Mouse (Mus musculus) embryonic facial prominence, embryonic 11.5 days (tissue): ENCODE measurements around the gene Notch4. TPM values are rescaled to one million over a fixed set of nuclear protein-coding genes. Genes with fewer than 3 reads are reported as not detected.

Experiments
- ATAC-seq: fragments of 200-750 bp; cut with Nextera tagmentation; replicated peaks from 2 replicates; pipeline ENCODE4 v1.8.0; 2017; ENCODE audit warnings: low read depth; ENCODE audit not compliant: insufficient number of reproducible peaks, low FRiP score, low TSS enrichment
- DNase-seq: peaks from one replicate; pipeline ENCODE4 v3.0.0-alpha.2; 2015; ENCODE audit warnings: low spot score
- H3K27ac ChIP-seq: fragments of 300-500 bp; sonication (generic); replicated peaks from 2 replicates; pipeline ENCODE4 v1.5.1; 2014; ENCODE audit warnings: mild to moderate bottlenecking, low read depth, low read length, control low read depth
- H3K27me3 ChIP-seq: fragments of 300-500 bp; sonication (generic); 2 replicates; pipeline ENCODE4 v1.6.1; 2014; ENCODE audit warnings: mild to moderate bottlenecking, low read length, moderate library complexity, mixed read lengths; ENCODE audit not compliant: control insufficient read depth, insufficient read depth
- H3K36me3 ChIP-seq: fragments of 300-500 bp; sonication (generic); replicated peaks from 2 replicates; pipeline ENCODE4 v1.6.1; 2014; ENCODE audit warnings: low read depth, mild to moderate bottlenecking, low read length, moderate library complexity, mixed read lengths; ENCODE audit not compliant: control insufficient read depth, insufficient read depth
- H3K4me1 ChIP-seq: fragments of 300-500 bp; sonication (generic); 2 replicates; pipeline ENCODE4 v1.6.1; 2014; ENCODE audit warnings: low read length, mixed read lengths; ENCODE audit not compliant: control insufficient read depth, insufficient read depth
- H3K4me2 ChIP-seq: fragments of 300-500 bp; sonication (generic); 2 replicates; pipeline ENCODE4 v1.6.1; 2014; ENCODE audit warnings: low read depth, mild to moderate bottlenecking, control low read depth, low read length, moderate library complexity
- H3K4me3 ChIP-seq: fragments of 300-500 bp; sonication (generic); 2 replicates; pipeline ENCODE4 v1.5.1; 2014; ENCODE audit warnings: low read depth, low read length, control low read depth
- H3K9ac ChIP-seq: fragments of 300-500 bp; sonication (generic); replicated peaks from 2 replicates; pipeline ENCODE4 v1.6.1; 2014; ENCODE audit warnings: mild to moderate bottlenecking, control low read depth, low read length
- H3K9me3 ChIP-seq: fragments of 300-500 bp; sonication (generic); replicated peaks from 2 replicates; pipeline ENCODE4 v1.6.1; 2016; ENCODE audit warnings: mild to moderate bottlenecking, low read length, inconsistent platforms, mixed read lengths; ENCODE audit not compliant: control insufficient read depth
- WGBS: fragments of 180-500 bp; shearing (Covaris S2); extraction: QIAGEN DNeasy Blood & Tissue Kit; methylation state at CpG from one replicate; pipeline ENCODE4 v1.1.7; 2014; 5-methylcytosine and 5-hydroxymethylcytosine counted together
- polyA plus RNA-seq: library from polyadenylated mRNA; unstranded; fragments of >200 nt; fragmentation: Nextera tagmentation; extraction: Ambion mirVana; gene quantifications from 2 replicates; pipeline ENCODE4 v1.2.1, GENCODE M21; 2014

Notch4 gene
- polyA plus RNA-seq, 1 experiment from 2014 or later = 4.8 TPM

- ATAC-seq (no peak), DNase-seq (no peak)
- H3K4me3 ChIP-seq = no peak within 1 kb of the TSS
- WGBS = 17% methylated on average over 6 of the region's 6 CpGs
- H3K4me1 ChIP-seq = peaks cover 17% of the 10 kb centered on the region; the same call in 1 of the 2 replicates
- H3K27ac ChIP-seq = no peak within 1 kb of the TSS
- no peak within 1 kb of the TSS for H3K4me2 ChIP-seq
- H3K36me3 ChIP-seq = peaks cover 3% of the 10 kb centered on the region; the same call in 1 of the 2 replicates
- no peaks in the 10 kb centered on the region for H3K27me3 ChIP-seq
- no peak within 1 kb of the TSS for H3K9ac ChIP-seq
- no peaks in the 10 kb centered on the region for H3K9me3 ChIP-seq
Measured at GRCm38 (mm10) chr17:34597566-34598095, 33.6 kb downstream of the Notch4 start, which contains the start of gene Ager. Ager (plus strand) TSS chr17:34597862.

GRCm38 (mm10) chr17:34599891-34600290, 35.8 kb downstream of the Notch4 start:
- Histone ChIP-seq H3K9me3 (no peaks in the 10 kb centered on the region), H3K4me3 (no peak overlapping the region), H3K4me1 (0 out of 2 replicates have a peak, but pooled peaks cover 5% of the 10 kb centered on the region), H3K27ac (no peak overlapping the region), H3K36me3 (peaks cover 3% of the 10 kb centered on the region; the same call in 1 of the 2 replicates), H3K27me3 (no peaks in the 10 kb centered on the region), H3K4me2 (no peak overlapping the region), H3K9ac (no peak overlapping the region)
- no peak for DNase-seq
- whole genome bisulfite sequencing = 78% methylated on average over 9 of the region's 9 CpGs
- ATAC-seq = no peak

- no peak overlapping the region for H3K4me3 ChIP-seq
- WGBS = 89% methylated on average over 12 of the region's 12 CpGs
- no peaks in the 10 kb centered on the region for H3K27me3 ChIP-seq
- no peak overlapping the region for H3K9ac ChIP-seq
- H3K4me1 ChIP-seq = peaks cover 8% of the 10 kb centered on the region
- no peaks in the 10 kb centered on the region for H3K9me3 ChIP-seq
- H3K27ac ChIP-seq = no peak overlapping the region
- no peaks in the 10 kb centered on the region for H3K36me3 ChIP-seq
- ATAC-seq = no peak
- DNase-seq = no peak
- no peak overlapping the region for H3K4me2 ChIP-seq
Measured at GRCm38 (mm10) chr17:34601796-34602195, 37.7 kb downstream of the Notch4 start.

GRCm38 (mm10) chr17:34603375-34604060, 39.5 kb downstream of the Notch4 start, which contains the start of gene Rnf5:
Rnf5 (minus strand) TSS chr17:34603690.
- Histone ChIP-seq H3K4me2 (peak within 1 kb of the TSS; percentile 90), H3K4me3 (peak within 1 kb of the TSS; percentile 99), H3K27me3 (no peaks in the 10 kb centered on the region), H3K36me3 (no peaks in the 10 kb centered on the region), H3K4me1 (peaks cover 4% of the 10 kb centered on the region), H3K27ac (peak within 1 kb of the TSS; percentile 88), H3K9me3 (no peaks in the 10 kb centered on the region), H3K9ac (peak within 1 kb of the TSS; percentile 65)
- ATAC-seq = peak; percentile 97
- DNase-seq = peak; percentile 100
- WGBS = under 1% methylated on average over 30 of the region's 30 CpGs

GRCm38 (mm10) chr17:34604061-34604508, 40.0 kb downstream of the Notch4 start, which contains the start of gene Agpat1:
Agpat1 (plus strand) TSS chr17:34604262.
- Histone ChIP-seq H3K27ac (peak within 1 kb of the TSS; percentile 88), H3K4me2 (peak within 1 kb of the TSS; percentile 90), H3K4me1 (peaks cover 4% of the 10 kb centered on the region), H3K4me3 (peak within 1 kb of the TSS; percentile 99), H3K36me3 (no peaks in the 10 kb centered on the region), H3K27me3 (no peaks in the 10 kb centered on the region), H3K9me3 (no peaks in the 10 kb centered on the region), H3K9ac (peak within 1 kb of the TSS; percentile 65)
- peak; percentile 100 for DNase-seq
- peak; percentile 90 for ATAC-seq
- WGBS = under 1% methylated on average over 35 of the region's 35 CpGs

- WGBS = 22% methylated on average over 24 of the region's 24 CpGs
- no peak for ATAC-seq
Measured at GRCm38 (mm10) chr17:34604511-34605237, 40.6 kb downstream of the Notch4 start.

GRCm38 (mm10) chr17:34605609-34606008, 41.5 kb downstream of the Notch4 start:
- DNase-seq = peak; percentile 93
- Histone ChIP-seq H3K27ac (peak overlapping the region; percentile 88), H3K4me2 (peak overlapping the region; percentile 90), H3K9ac (peak overlapping the region; percentile 88), H3K36me3 (no peaks in the 10 kb centered on the region), H3K4me3 (peak overlapping the region; percentile 99), H3K27me3 (no peaks in the 10 kb centered on the region), H3K4me1 (peaks cover 4% of the 10 kb centered on the region), H3K9me3 (no peaks in the 10 kb centered on the region)
- 0% methylated on average over 29 of the region's 30 CpGs for WGBS
- ATAC-seq = peak; percentile 40

More at GRCm38 (mm10) chr17:34604511-34605237, 40.6 kb downstream of the Notch4 start:
- DNase-seq = no peak
- Histone ChIP-seq H3K36me3 (no peaks in the 10 kb centered on the region), H3K4me3 (peak overlapping the region; percentile 99), H3K4me2 (peak overlapping the region; percentile 90), H3K27ac (peak overlapping the region; percentile 88), H3K27me3 (no peaks in the 10 kb centered on the region), H3K9ac (peak overlapping the region; percentile 54), H3K9me3 (no peaks in the 10 kb centered on the region), H3K4me1 (peaks cover 4% of the 10 kb centered on the region)
